Mouse (Mus musculus) hematopoietic multipotent progenitor cell, adult 10-12 weeks (in vitro differentiated cells): ENCODE results near the gene Elmod1. TPM values are rescaled to one million over a fixed set of nuclear protein-coding genes. Genes with fewer than 3 reads are reported as not detected.

Source experiments
- polyA plus RNA-seq: library from polyadenylated mRNA; stranded (reverse); fragments of >175 nt; gene quantifications from 2 replicates; pipeline ENCODE4 v1.2.3, GENCODE M21; 2012; ENCODE audit warnings: low replicate concordance

The Elmod1 gene
- polyA plus RNA-seq = not detected in 2 replicates

DNA sequence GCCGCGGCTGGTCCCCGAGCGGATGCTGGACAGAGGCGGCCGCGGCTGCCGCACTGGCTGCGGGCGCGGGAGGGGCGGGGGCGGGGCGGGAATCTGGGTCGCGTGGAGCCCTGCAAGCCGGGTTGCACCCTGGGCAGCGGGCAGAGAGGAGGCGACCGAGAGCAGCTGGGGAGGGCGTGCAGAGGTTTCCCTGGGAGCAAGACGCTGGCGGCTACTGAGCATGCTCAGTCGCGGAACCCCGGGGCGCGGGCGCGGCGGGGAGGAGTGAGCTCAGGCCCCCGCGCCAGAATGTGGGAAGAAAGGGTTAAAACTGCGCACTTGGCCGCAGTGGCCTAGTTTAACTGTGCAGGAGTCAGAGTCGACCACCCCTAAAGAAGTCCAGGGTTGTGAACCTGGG, at the start of gene Elmod1:
Elmod1 (minus strand) TSS at position 180 of the 397 bp plus-strand sequence.

Other genes starting within 250 kb of the Elmod1 start
- 0.55 and 1.5 TPM in 2 replicates for gene Slc35f2, start 203.8 kb downstream of the Elmod1 start, polyA plus RNA-seq
- not detected in 2 replicates for gene Sln, start 125.1 kb downstream of the Elmod1 start, polyA plus RNA-seq
- gene Tnfaip8l3, start 93.1 kb upstream of the Elmod1 start, polyA plus RNA-seq = not detected in 2 replicates